In genomic region chr13:55622649-55623541, GRCm38 (mm10) we compare ENCODE assay signal across 8 mouse cellular contexts. TPM values are rescaled to one million over a fixed set of nuclear protein-coding genes. Genes with fewer than 3 reads are reported as not detected.
A peak's percentile ranks its signal among the peaks of the same experiment; 100 is the strongest.
DNase-seq lines count a peak whose midpoint lies in the region; ATAC-seq and TF ChIP-seq lines count a peak whose summit lies in the region.

Gene Caml, plus strand, starts transcription at chr13:55623005.

- no peak for TF ChIP-seq CTCF in gastrocnemius, adult 2 months (IDR thresholded peaks at IDR 0.05)
- peak; percentile 6; the same call in 1 of the 2 replicates for TF ChIP-seq CTCF in hindbrain, postnatal 0 days (IDR thresholded peaks at IDR 0.05; ENCODE audit: low read depth)
- no peak for TF ChIP-seq CTCF in left cerebral cortex, adult 2 months (IDR thresholded peaks at IDR 0.05)

- H3K4me3 ChIP-seq in gastrocnemius, adult 2 months, result peak within 1 kb of the TSS; percentile 99
- H3K4me3 ChIP-seq in hindbrain, postnatal 0 days (ENCODE audit: low read length), result peak within 1 kb of the TSS; percentile 77
- peak within 1 kb of the TSS; percentile 80 for H3K4me3 ChIP-seq in left cerebral cortex, adult 2 months

- H3K4me1 ChIP-seq in hindbrain, postnatal 0 days (ENCODE audit: insufficient read depth, low read length), result peaks cover 17% of the 10 kb centered on the region

- ATAC-seq in common myeloid progenitor, adult 5-6 weeks (replicated peaks; ENCODE audit: low read depth, poor library complexity, severe bottlenecking), result peak; percentile 96
- peak; percentile 98 for ATAC-seq in hindbrain, postnatal 0 days
- ATAC-seq in megakaryocyte, adult 5-6 weeks (ENCODE audit: poor library complexity, severe bottlenecking), result peak; percentile 98

- intact Hi-C loops in gastrocnemius, adult 2 months (cut with DNase I), result loop anchor here (2.0 kb wide), 1 partner anchor 18 kb away; no protein-coding TSS in a partner anchor
- intact Hi-C loops in left cerebral cortex, adult 2 months (cut with DNase I), result loop anchor here (5.0 kb wide), 1 partner anchor 104 kb away; the partner anchor contains the start of gene Pcbd2

- no peaks in the 10 kb centered on the region for H3K9me3 ChIP-seq in hindbrain, postnatal 0 days (ENCODE audit: low read length)

- H3K9ac ChIP-seq in hindbrain, postnatal 0 days (replicated peaks; ENCODE audit: low read length), result peak within 1 kb of the TSS; percentile 81

- under 1% methylated on average over 59 of the region's 59 CpGs for WGBS in hindbrain, postnatal 0 days

- DNase-seq in ZHBTc4 (ENCODE audit: low read depth, low spot score), result peak; percentile 97
- peak; percentile 92 for DNase-seq in gastrocnemius, adult 2 months
- DNase-seq in hindbrain, postnatal 0 days (ENCODE audit: low spot score), result peak; percentile 96
- DNase-seq in left cerebral cortex, adult 2 months (ENCODE audit: extremely low spot score in 1 of 2, low spot score in 2 of 2), result peak; percentile 84 to 85
- peak; percentile 83 to 91 for DNase-seq in right cerebral cortex, adult 2 months (ENCODE audit: low spot score in 2 of 2)
- peak; percentile 88 for DNase-seq in urinary bladder, postnatal 14 days (ENCODE audit: low spot score)

- peak within 1 kb of the TSS; percentile 98 for H3K27ac ChIP-seq in gastrocnemius, adult 2 months
- H3K27ac ChIP-seq in hindbrain, postnatal 0 days, result peak within 1 kb of the TSS; percentile 95
- H3K27ac ChIP-seq in left cerebral cortex, adult 2 months, result peak within 1 kb of the TSS; percentile 100

- no peaks in the 10 kb centered on the region for H3K36me3 ChIP-seq in hindbrain, postnatal 0 days (ENCODE audit: insufficient read depth, low read length)

- H3K27me3 ChIP-seq in hindbrain, postnatal 0 days (ENCODE audit: insufficient read depth, low read length), result no peaks in the 10 kb centered on the region

- H3K4me2 ChIP-seq in hindbrain, postnatal 0 days (ENCODE audit: low read depth, low read length), result peak within 1 kb of the TSS; percentile 88

RNA-seq across cellular contexts. Expression of gene Caml, which starts in this region (rescaled TPM):
- total RNA-seq in common myeloid progenitor, adult 5-6 weeks (2017), result 62.9 and 63.5 TPM in 2 replicates
- total RNA-seq in gastrocnemius, adult 2 months (2021), result 1 to 10 TPM; 9.7 to 9.9 TPM
- 70.3 and 76.2 TPM in 2 replicates for total RNA-seq in hindbrain, postnatal 0 days (2014; rRNA removed)
- polyA plus RNA-seq in hindbrain, postnatal 0 days (2015; fragmentation: Nextera tagmentation; extraction: Ambion mirVana), result 105 and 115 TPM in 2 replicates
- 10 to 100 TPM; 42.6 to 45.3 TPM for total RNA-seq in left cerebral cortex, adult 2 months (2021)
- total RNA-seq in megakaryocyte, adult 5-6 weeks (2015), result 30.5 and 30.6 TPM in 2 replicates
- 25.9 and 36.6 TPM in 2 replicates for total RNA-seq in megakaryocyte, adult 5-6 weeks (2017)

Comparison
In these comparisons a context has a peak if more than half of its experiments do, and no peak if none do; other contexts are left out.
1. Peak in every context shown above with its lines: DNase-seq, ATAC-seq, H3K4me3 ChIP-seq and H3K27ac ChIP-seq.